Mouse (Mus musculus): Measurements from ENCODE around the gene Fermt1.

GRCm38 (mm10) chr2:132906763-132907162, 38.9 kb downstream of the Fermt1 start:
- TF ChIP-seq CTCF (IDR thresholded peaks at IDR 0.05) (peak; percentile 66), EP300 (IDR thresholded peaks at IDR 0.05; ENCODE audit: insufficient read depth, low read depth, low read length) (no peak), POLR2A (IDR thresholded peaks at IDR 0.05; ENCODE audit: insufficient read depth, low read depth, low read length) (no peak)

Measured in heart, adult 2 months (tissue).